Mouse (Mus musculus): ENCODE results near the gene Lrg1. TPM values are rescaled to one million over a fixed set of nuclear protein-coding genes. Genes with fewer than 3 reads are reported as not detected.
"Not testable (repeated sequence)": the region's sequence is repeated elsewhere in the genome, so short reads cannot be mapped to it uniquely, and the experiment has no call there.

Lrg1 gene
- total RNA-seq, 2 experiments from 2014 or later: 0.62 to 0.81 TPM

GRCm38 (mm10) chr17:56078880-56079795, 42.7 kb downstream of the Lrg1 start, which contains the start of gene Hdgfl2:
Hdgfl2 (plus strand) TSS chr17:56079634.
- DNase-seq (ENCODE audit: low spot score in 2 of 2): peak; percentile 99 to 100

DNA sequence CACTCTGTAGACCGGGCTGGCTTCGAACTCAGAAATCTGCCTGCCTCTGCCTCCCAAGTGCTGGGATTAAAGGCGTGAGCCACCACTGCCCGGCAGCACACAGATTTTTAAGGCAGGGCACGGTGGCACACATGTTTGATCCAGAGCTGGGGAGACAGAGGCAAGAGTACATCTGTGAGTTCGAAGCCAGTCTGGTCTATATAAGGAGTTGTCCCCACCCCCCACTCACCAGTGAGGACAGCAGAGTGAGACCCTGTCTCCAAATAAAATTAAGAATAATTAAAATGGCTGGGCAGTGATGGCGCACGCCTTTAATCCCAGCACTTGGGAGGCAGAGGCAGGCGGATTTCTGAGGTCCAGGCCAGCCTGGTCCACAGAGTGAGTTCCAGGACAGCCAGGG, 43.4 kb downstream of the Lrg1 start:
- DNase-seq (ENCODE audit: low spot score in 2 of 2): not testable (repeated sequence)

DNA sequence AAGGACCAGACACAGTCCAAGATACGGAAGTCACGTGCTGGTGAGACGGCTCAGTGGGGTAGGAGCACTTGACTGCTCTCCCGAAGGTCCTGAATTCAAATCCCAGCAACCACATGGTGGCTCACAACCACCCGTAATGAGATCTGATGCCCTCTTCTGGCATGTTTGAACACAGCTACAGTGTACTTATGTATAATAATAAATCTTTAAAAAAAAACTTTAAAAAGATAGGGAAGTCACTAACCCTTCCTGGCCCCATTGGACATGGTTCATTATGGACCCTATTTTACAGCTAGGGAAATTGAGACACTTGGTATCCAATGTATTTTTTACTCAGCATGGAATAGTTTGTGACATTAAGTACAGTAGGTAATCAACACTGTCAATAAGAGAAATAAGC, 44.3 kb downstream of the Lrg1 start:
- no peak for DNase-seq (ENCODE audit: low spot score in 2 of 2)

GRCm38 (mm10) chr17:56074827-56075208, 47.0 kb downstream of the Lrg1 start, which contains the start of gene Ubxn6:
Ubxn6 (minus strand) TSS chr17:56075028.
- DNase-seq (ENCODE audit: low spot score in 2 of 2): peak; percentile 96 to 97

- peak in 1 of 2 experiments; percentile 68 for DNase-seq (ENCODE audit: low spot score in 2 of 2)
Measured at GRCm38 (mm10) chr17:56074097-56074826, 47.5 kb downstream of the Lrg1 start.

- DNase-seq (ENCODE audit: low spot score in 2 of 2): no peak
Measured at GRCm38 (mm10) chr17:56072243-56072642, 49.6 kb downstream of the Lrg1 start.

- DNase-seq (ENCODE audit: low spot score in 2 of 2): no peak
Measured at GRCm38 (mm10) chr17:56071126-56071525, 50.7 kb downstream of the Lrg1 start.

Other genes starting within 250 kb of the Lrg1 start
- 1 to 10 TPM; 7.7 to 9.7 TPM for gene Zfp119a, start 243.1 kb downstream of the Lrg1 start, total RNA-seq (2021)
- gene Zfp959, start 229.9 kb downstream of the Lrg1 start, total RNA-seq (2021): 1 to 10 TPM; 8.1 to 8.2 TPM
- gene Zfp119b, start 172.5 kb downstream of the Lrg1 start, total RNA-seq (2021): 1 to 10 TPM; 4.1 to 4.9 TPM
- 1 to 10 TPM; 1.9 TPM for gene Ebi3, start 169.4 kb downstream of the Lrg1 start, total RNA-seq (2021)
- gene Yju2, start 162.9 kb downstream of the Lrg1 start, total RNA-seq (2021): 10 to 100 TPM; 15.0 to 16.2 TPM
- 10 to 100 TPM; 38.9 to 44.9 TPM for gene Shd, start 151.5 kb downstream of the Lrg1 start, total RNA-seq (2021)
- 10 to 100 TPM; 73.1 to 76.4 TPM for gene Fsd1, start 135.5 kb downstream of the Lrg1 start, total RNA-seq (2021)
- 1 to 10 TPM; 4.0 to 4.3 TPM for gene Stap2, start 116.4 kb downstream of the Lrg1 start, total RNA-seq (2021)
- gene Mpnd, start 116.3 kb downstream of the Lrg1 start, total RNA-seq (2021): 100 to 1,000 TPM; 112 to 119 TPM
- 10 to 100 TPM; 64.9 to 67.5 TPM for gene Sh3gl1, start 85.4 kb downstream of the Lrg1 start, total RNA-seq (2021)
- 1 to 10 TPM; 3.5 to 5.0 TPM for gene Chaf1a, start 81.6 kb downstream of the Lrg1 start, total RNA-seq (2021)
- 10 to 100 TPM; 64.4 to 72.8 TPM for gene Ubxn6, start 47.0 kb downstream of the Lrg1 start, total RNA-seq (2021)
- 100 to 1,000 TPM; 104 to 115 TPM for gene Hdgfl2, start 42.4 kb downstream of the Lrg1 start, total RNA-seq (2021)
- 1 to 10 TPM; 1.3 to 2.5 TPM for gene Plin4, start 12.2 kb downstream of the Lrg1 start, total RNA-seq (2021)
- gene Plin5, start 4.4 kb downstream of the Lrg1 start, total RNA-seq (2021): 1 to 10 TPM; 1.1 to 1.4 TPM
- 100 to 1,000 TPM; 140 to 142 TPM for gene Sema6b, start 18.3 kb upstream of the Lrg1 start, total RNA-seq (2021)
- gene Tnfaip8l1, start 40.5 kb upstream of the Lrg1 start, total RNA-seq (2021): 1 to 10 TPM; 6.2 to 6.6 TPM
- 10 to 100 TPM; 43.3 to 46.0 TPM for gene Mydgf, start 61.9 kb upstream of the Lrg1 start, total RNA-seq (2021)
- gene Dpp9, start 96.9 kb upstream of the Lrg1 start, total RNA-seq (2021): 10 to 100 TPM; 49.4 to 52.4 TPM
- 10 to 100 TPM; 41.6 to 44.7 TPM for gene Fem1a, start 134.8 kb upstream of the Lrg1 start, total RNA-seq (2021)
- gene Ticam1, start 154.8 kb upstream of the Lrg1 start, total RNA-seq (2021): 1 to 10 TPM; 6.2 to 7.4 TPM
- gene Plin3, start 170.9 kb upstream of the Lrg1 start, total RNA-seq (2021): 1 to 10 TPM; 5.1 to 9.1 TPM
- not detected for gene Arrdc5, start 178.3 kb upstream of the Lrg1 start, total RNA-seq (2021)
- 1 to 10 TPM; 2.4 to 5.0 TPM for gene Uhrf1, start 181.3 kb upstream of the Lrg1 start, total RNA-seq (2021)
- gene Kdm4b, start 204.1 kb upstream of the Lrg1 start, total RNA-seq (2021): 10 to 100 TPM; 79.7 to 84.5 TPM